Mouse (Mus musculus) CD4-positive, CD25-positive, alpha-beta regulatory T cell, adult 9 weeks (primary cell): ENCODE measurements around the gene Fbxo33. TPM values are rescaled to one million over a fixed set of nuclear protein-coding genes. Genes with fewer than 3 reads are reported as not detected.

Source experiments
- polyA plus RNA-seq: library from polyadenylated mRNA; unstranded; fragments of 100-300 nt; shearing (Covaris generic); gene quantifications from one replicate; pipeline ENCODE4 v1.2.1, GENCODE M21; 2017

Gene Fbxo33
- 7.7 TPM for polyA plus RNA-seq

DNA sequence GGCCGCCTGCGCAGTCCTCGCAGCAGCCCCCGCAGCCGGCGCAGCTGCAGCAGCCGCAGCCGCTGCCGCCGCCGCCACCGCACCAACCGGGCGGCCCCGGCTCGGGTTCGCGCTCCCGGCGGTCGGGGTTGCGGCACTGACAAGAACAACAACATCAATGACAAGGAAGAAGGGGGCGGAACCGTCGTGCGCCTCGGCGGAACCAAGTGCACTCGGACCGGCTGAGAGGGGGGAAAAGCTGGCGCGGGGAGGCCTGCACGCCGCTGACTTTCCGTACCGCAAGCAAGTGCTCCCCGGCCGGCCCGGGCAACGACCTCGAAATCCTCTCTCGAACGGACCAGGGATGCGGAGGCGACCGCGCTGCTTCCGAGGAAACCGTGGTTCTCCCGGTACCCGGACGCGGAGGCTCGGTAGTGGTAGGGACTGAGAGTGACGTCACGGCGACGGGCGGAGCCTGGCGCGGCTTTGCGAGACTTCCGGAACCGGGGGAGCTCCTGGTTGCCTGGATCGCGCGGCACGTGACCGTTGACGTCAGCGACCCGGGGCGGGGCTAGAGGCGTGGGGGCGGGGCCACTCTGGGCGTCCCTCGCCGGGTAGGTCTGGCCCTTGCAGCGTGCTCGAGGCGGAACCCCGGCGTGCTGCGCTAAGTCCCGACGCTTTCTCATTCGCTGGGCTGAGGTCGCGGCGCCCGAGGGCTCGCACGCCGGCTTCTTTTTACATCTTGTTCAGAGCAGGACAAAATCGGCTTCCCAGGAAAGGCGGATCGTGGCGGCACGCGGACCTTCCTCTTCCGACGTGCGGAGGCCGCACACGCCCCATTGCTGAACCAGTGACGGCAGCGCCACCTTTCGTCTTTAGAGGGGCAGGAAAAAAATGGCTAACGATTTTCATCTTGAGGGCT, at the start of gene Fbxo33:
TSS of gene Fbxo33 (minus strand) at position 401 of the 901 bp plus-strand sequence.

Other genes with a start within 250 kb of the Fbxo33 start
- gene Sec23a, start 207.7 kb downstream of the Fbxo33 start, polyA plus RNA-seq: 37.3 TPM
- gene Gemin2, start 206.3 kb downstream of the Fbxo33 start, polyA plus RNA-seq: 27.6 TPM
- gene Trappc6b, start 158.3 kb downstream of the Fbxo33 start, polyA plus RNA-seq: 71.3 TPM
- gene Pnn, start 152.8 kb downstream of the Fbxo33 start, polyA plus RNA-seq: 162 TPM
- gene Mia2, start 123.9 kb downstream of the Fbxo33 start, polyA plus RNA-seq: 20.2 TPM